Mouse (Mus musculus) ovary, adult 18-20 months (tissue): ENCODE results near the gene Inpp4b.

Experiments
- DNase-seq: peaks from one replicate; pipeline ENCODE4 v3.0.0; 2022; ENCODE audit warnings: low spot score, mixed read lengths

Inpp4b gene

DNA sequence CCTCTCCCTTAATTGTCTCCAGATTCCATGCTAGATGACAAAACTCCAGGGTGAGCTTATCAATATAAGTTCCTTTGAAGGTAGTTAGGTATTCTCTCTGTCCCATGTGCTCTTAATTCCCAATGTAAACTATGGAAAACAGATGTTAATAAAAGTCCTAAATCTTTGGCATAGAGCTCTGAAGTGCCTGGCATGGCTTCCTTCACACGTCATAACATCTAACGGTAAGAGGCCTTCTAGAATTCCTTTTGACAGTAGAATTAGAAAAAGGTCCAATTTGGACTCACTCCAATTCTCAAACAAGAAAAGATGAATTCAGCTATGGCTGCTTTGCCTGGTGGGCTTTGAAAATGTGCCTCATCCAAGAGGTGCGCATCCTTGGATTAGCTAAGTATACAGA is 236.6 kb downstream of the Inpp4b start:
- no peak for DNase-seq

- no peak for DNase-seq
Observed at GRCm38 (mm10) chr8:81581817-81582437, 239.6 kb downstream of the Inpp4b start.

- DNase-seq = no peak
Observed at GRCm38 (mm10) chr8:81582906-81583305, 240.6 kb downstream of the Inpp4b start.

- no peak for DNase-seq
Observed at GRCm38 (mm10) chr8:81586783-81587182, 244.4 kb downstream of the Inpp4b start.

GRCm38 (mm10) chr8:81594134-81594714 is 251.9 kb downstream of the Inpp4b start:
- no peak for DNase-seq

DNA sequence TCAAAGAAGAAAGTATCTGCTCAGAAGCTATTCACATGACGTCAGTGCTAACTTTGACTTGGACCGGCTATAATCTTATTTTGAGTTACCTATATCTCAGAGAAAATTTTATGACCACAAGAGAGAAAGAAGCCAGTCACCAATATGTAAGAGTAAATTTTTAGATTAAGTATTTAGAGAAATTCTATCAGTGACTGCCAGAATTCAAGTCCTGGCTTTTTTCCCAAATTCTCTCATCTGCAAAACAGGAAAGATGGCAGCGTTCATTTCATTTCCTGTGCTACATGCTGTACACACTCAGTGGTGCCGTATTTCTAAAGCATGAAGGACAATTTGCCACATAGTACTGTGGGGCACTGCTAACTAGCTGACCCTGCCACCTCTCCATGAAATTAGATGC is 256.9 kb downstream of the Inpp4b start:
- no peak for DNase-seq

DNA sequence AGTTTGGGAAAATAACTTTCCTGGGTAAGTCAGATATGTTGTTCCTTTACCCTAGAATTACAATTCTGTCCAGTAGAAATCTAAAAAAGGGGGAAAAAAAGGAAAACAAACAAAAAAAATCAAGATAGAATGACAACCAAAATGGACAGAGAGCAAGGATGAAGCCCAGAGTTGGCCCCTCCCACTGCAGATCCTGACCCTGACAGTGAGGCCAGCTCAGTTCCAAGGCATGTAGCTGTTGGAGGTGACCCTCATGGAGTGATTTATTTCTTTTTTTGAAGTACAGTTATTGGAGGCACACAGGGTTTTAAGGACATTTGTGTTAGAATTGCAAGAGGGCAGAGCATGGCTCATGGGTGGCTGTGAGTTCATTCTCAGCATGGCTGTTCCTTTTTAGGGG is 258.8 kb downstream of the Inpp4b start:
- DNase-seq = no peak

GRCm38 (mm10) chr8:81608082-81608481 is 265.7 kb downstream of the Inpp4b start:
- no peak for DNase-seq

DNA sequence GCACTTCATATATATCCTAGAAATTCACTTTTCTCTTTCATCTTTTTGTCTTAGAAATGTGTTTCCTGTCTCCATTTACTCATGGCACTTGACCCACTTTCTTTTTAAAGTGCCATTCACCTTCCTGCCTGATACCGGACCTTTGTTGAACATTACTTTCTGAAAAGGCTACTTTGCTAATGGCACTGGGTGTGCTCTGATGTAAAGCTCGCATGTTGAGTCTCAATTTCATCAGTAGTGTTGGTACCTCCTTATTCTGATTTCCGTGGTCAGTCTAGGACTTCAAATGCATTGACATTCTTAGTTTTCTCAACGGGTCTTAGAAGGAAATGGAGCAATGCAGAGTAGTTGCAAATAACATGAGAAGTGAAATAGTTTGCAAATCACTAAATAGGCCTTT is 266.7 kb downstream of the Inpp4b start:
- DNase-seq = no peak

DNA sequence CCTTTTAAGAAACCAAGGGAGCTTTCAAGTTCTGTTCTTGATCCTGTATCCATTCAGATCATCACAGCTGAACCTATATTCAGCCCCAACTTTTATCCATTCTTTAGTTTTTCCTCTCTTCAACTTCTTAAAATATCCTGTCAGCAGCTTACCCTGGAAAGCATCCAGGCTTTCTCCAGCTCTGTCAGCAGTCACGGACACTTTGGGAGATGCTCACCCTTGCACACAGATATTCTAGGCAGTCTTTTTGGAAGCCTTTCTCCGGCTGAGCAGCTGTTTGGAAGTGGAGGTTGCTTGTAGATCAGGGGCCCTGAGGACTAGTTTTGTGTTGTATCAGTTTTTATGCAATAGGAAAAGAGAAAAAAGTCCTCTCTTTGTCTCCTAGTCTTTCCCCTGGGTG is 270.3 kb downstream of the Inpp4b start:
- no peak for DNase-seq

- no peak for DNase-seq
Observed at GRCm38 (mm10) chr8:81614135-81614534, 271.8 kb downstream of the Inpp4b start.

DNA sequence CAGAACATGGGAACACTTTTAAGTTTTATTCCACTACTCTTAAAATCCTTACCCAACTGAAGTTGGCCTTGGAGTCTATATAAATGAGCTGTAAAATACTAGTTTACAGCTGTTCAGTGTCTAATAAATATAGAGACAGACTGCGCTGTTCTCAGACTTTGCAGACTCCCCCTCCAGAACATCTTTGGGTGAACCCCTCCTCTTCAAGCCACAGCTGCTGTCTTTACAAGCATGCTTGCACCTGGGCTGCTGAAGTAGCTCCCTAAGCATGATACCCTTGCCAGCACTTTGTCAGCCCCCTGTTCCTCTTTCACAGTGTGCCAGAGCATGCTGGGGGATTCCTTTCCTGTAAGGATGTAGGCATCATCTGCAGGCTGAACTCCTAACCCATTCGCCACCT is 272.2 kb downstream of the Inpp4b start:
- DNase-seq = no peak

GRCm38 (mm10) chr8:81615552-81615951 is 273.2 kb downstream of the Inpp4b start:
- DNase-seq = no peak

DNA sequence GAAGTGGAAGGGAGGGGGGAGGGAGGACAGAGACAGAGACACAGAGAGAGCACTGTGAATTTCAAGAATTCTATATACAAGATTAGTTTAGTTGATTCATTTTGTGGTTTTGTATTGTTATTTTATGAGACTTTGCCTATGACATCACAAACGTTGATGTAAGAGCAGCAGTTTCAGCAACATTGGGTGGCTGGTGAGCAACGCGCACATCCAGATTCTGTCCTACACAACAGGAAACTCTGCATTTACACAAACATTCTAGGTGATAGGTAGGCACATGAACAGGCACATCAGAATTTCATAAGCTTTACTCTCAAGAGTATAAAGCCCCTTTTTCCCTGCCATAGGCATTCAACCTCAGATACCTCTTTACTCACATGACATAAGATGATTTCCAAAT is 276.6 kb downstream of the Inpp4b start:
- no peak for DNase-seq

DNA sequence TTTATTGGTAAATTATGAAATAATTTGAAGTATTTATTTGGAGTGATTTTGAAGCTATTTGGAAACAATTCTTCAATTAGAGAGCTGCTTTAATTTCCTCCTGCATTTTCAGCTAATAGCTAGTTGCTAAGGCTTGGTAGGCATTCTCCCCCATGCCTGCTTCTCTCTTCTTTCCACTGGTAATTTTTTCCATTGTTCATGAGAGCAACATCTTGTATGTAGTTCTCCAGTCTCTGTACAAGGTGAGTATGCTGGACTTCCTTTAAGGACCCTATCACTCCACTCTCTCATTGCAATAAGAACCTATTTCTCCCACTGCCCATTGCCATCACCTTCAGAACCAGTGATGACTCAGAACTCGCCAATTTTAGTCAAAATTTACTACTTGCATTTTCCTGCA is 292.7 kb downstream of the Inpp4b start:
- no peak for DNase-seq

DNA sequence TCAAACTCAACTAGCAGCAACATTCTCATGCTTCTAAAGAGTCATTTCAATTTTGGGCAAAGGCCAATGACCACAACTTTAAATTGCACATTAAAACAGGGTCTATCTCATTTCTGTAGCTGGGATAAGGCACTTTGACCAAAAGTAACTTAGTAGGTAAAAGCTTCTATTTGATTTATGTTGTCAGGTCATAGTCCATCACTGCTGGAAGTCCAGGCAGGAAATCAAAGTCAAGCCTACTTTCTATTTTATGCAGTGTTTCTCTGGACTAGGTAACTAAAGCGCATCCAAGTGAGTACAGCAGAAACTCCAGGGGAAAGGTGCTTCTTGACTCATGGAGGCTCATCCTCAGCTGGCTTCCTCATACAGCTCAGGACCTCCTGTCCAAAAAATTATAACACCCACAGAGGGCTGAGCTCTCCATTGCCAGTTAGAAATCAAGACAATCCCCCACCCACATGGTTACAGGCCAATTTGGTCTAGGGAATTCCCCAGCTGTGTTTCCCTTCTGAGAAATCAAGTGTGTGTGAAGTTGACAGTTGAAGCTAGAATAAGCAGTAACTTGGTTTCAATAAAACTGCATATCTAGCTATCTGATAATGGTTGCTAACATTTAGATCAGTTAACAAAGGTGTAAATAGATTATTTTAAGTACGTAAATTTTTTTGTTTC is 293.7 kb downstream of the Inpp4b start:
- DNase-seq = no peak

- no peak for DNase-seq
Observed at GRCm38 (mm10) chr8:81638478-81638877, 296.1 kb downstream of the Inpp4b start.

- no peak for DNase-seq
Observed at GRCm38 (mm10) chr8:81639820-81640219, 297.5 kb downstream of the Inpp4b start.

- no peak for DNase-seq
Observed at GRCm38 (mm10) chr8:81643030-81643429, 300.7 kb downstream of the Inpp4b start.

DNA sequence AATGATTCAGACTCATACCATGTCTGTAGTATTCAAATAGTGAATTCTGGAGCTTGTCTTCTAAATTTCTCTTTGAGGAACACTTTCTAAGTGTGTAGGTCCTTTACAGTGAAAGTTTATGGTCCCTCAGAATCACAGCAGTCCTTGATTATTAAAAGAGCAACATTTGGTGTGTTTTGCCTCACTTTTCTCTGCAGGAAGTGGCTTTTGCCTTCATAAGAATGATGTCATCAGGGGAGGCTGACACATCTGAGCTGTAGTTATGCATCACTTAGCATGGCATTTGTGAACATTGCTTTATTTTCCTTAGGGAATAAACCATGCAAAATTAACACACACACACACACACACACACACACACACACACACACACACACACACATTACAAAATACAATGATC is 349.8 kb downstream of the Inpp4b start:
- no peak for DNase-seq

- no peak for DNase-seq
Observed at GRCm38 (mm10) chr8:81694893-81695292, 352.5 kb downstream of the Inpp4b start.

- no peak for DNase-seq
Observed at GRCm38 (mm10) chr8:81702038-81702437, 359.7 kb downstream of the Inpp4b start.

DNA sequence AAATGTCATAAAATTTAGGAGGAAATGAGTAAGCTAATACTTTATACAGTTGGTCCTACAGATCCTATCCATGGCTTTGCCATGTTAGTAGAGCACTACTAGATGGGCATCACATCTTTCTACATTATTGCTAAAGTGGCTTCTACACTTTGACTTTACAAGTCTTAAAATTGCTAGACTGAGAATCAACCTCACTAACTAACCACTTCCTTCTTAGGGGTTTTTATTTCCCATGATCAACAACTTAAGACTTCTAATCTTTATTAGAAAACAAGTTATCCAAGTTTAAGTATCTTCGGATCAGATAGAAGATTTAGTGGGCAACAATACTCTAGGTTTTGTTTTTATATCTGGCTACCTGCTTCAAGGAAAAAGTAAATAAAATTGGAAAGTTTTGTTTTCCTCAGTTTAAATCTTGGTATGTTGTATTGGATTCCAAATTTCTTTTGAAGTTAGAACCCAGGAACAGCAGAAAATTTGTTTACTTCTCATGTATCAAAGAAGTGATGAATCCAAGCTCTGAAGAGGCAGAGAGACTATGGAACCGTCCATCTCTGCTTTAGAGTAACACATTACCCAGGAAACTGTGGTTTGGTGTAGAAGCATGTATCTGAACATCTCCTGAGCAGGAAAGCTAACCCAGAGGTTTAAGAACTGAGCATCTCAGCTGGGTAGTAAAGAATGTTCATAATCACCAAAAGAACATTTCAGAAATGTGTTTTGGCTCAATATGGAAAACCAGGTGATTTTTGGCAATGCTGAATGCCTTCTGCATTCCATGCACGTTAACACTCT is 361.4 kb downstream of the Inpp4b start:
- no peak for DNase-seq
